Mouse (Mus musculus): ENCODE measurements at regions not wholly inside any gene's neighbourhood (a gene's known extent, or its start where the extent isn't known, plus 50 kb on each side); places are given as distances from the start of the nearest gene placed in this dataset.

GRCm38 (mm10) chr8:89380436-89380835 is 336.5 kb upstream of the Sall1 start:
- TF ChIP-seq CTCF (conservative IDR thresholded peaks at IDR 0.05): no peak
- DNase-seq (ENCODE audit: low spot score in 2 of 2): no peak
- Histone ChIP-seq H3K4me3 (no peak overlapping the region), H3K27ac (no peak overlapping the region)

DNA sequence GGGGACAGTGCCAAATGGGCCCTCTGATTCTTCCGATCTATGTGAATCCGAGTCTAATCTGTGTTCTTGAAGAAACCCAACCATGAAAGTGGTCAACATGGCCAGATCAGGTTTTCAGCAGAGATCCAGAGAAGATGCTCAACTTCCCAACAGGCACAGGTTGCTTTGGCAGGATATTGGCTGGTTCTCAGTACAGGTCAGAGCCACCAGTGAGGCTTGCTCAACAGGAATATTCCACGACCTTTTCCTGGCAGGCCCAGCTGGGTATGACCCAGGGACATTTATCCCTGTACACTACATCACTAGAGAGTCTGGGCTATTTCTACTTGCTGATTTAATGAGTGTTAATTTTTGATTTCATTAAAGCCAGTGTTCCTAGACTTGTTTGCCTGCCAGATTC is 328.8 kb upstream of the Sall1 start:
- DNase-seq (ENCODE audit: low spot score in 2 of 2): no peak
- H3K27ac ChIP-seq: no peak overlapping the region
- TF ChIP-seq CTCF (conservative IDR thresholded peaks at IDR 0.05): no peak
- no peak overlapping the region for H3K4me3 ChIP-seq

DNA sequence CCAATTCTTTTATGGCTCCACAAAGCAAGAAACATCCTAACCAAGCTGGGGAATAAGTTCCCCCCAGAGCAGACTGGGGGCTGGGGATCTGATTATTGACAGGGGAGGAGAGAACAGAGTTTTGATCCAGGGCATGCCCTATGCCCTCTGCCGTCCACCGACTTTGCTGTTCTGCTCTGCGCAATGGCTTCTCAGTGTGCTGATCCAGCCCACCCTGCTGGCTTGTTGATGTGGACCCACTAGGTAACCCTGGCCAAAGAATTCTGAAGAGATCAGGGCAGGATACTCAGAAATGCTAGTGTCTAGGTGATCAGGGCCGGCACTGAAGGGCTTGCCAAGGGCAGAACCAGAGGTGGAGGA is 327.8 kb upstream of the Sall1 start:
- Histone ChIP-seq H3K4me3 (no peak overlapping the region), H3K27ac (no peak overlapping the region)
- no peak for DNase-seq (ENCODE audit: low spot score in 2 of 2)
- TF ChIP-seq CTCF (conservative IDR thresholded peaks at IDR 0.05): no peak

- no peak for TF ChIP-seq CTCF (conservative IDR thresholded peaks at IDR 0.05)
- DNase-seq (ENCODE audit: low spot score in 2 of 2): no peak
These were observed 327.1 kb upstream of the Sall1 start for GRCm38 (mm10) chr8:89370816-89371772.

DNA sequence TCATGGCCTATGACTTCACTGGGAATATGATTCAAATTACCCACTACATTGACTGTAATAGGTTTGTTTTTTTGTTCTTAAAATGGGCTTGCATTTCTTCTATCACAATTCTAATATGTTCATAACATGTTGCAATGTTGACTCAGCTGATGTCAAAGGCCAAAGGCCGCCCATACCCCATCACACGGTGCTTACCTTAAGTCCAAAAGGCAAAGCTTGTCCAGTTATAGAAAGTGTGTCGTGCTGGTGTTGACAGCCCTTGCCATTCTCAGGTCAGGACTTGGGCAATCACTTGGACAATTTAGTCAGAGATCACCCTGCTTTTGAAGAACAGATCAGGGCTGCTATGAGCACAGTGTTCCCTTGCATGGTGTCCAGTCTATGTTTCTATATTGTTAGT is 321.5 kb upstream of the Sall1 start:
- no peak for TF ChIP-seq CTCF (conservative IDR thresholded peaks at IDR 0.05)
- no peak for DNase-seq (ENCODE audit: low spot score in 2 of 2)

More at GRCm38 (mm10) chr8:89370816-89371772, 327.1 kb upstream of the Sall1 start:
- Histone ChIP-seq H3K4me3 (no peak overlapping the region), H3K27ac (no peak overlapping the region)

GRCm38 (mm10) chr8:89358411-89358810 is 314.4 kb upstream of the Sall1 start:
- Histone ChIP-seq H3K4me3 (no peak overlapping the region), H3K27ac (no peak overlapping the region)
- no peak for TF ChIP-seq CTCF (conservative IDR thresholded peaks at IDR 0.05)
- no peak for DNase-seq (ENCODE audit: low spot score in 2 of 2)

More for the DNA sequence above, 321.5 kb upstream of the Sall1 start:
- H3K27ac ChIP-seq: no peak overlapping the region
- no peak overlapping the region for H3K4me3 ChIP-seq

- H3K27ac ChIP-seq: no peak overlapping the region
- DNase-seq (ENCODE audit: low spot score in 2 of 2): no peak
- TF ChIP-seq CTCF (conservative IDR thresholded peaks at IDR 0.05): no peak
- H3K4me3 ChIP-seq: no peak overlapping the region
These were observed 301.6 kb upstream of the Sall1 start for GRCm38 (mm10) chr8:89345547-89345946.

GRCm38 (mm10) chr8:89341686-89342085 is 297.7 kb upstream of the Sall1 start:
- Histone ChIP-seq H3K27ac (no peak overlapping the region), H3K4me3 (no peak overlapping the region)
- TF ChIP-seq CTCF (conservative IDR thresholded peaks at IDR 0.05): no peak
- DNase-seq (ENCODE audit: low spot score in 2 of 2): no peak

GRCm38 (mm10) chr8:89335416-89335815 is 291.5 kb upstream of the Sall1 start:
- Histone ChIP-seq H3K27ac (no peak overlapping the region), H3K4me3 (no peak overlapping the region)
- TF ChIP-seq CTCF (conservative IDR thresholded peaks at IDR 0.05): no peak
- DNase-seq (ENCODE audit: low spot score in 2 of 2): no peak

DNA sequence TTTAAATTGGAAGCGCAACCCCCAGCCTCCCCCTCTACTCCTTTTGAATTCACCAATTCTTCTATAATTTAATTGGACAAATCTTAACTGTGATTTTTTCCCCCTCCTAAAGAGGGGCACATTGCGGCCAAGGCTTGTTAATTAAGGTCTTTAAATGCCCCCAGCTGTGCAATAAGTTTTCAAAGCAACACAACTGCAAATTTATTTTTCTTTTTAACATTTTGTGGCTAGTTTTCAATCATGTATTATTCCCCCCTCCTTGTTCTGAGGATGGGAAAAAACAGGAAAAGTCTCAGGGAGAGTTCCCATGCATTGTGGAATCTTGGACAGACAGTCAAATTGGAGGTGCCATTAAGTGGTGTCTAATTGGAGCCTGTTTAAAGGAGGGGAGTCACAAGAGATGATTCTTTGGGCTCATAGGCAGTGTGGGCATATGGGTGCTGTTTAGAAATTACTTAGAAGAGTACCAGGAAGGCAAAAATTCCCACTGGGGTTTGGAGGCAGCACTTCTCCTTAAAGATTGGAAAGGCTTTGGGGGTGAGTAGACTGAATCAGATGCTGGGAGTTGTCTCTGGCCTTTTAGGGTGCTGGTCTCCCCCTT is 281.9 kb upstream of the Sall1 start:
- no peak for DNase-seq (ENCODE audit: low spot score in 2 of 2)
- Histone ChIP-seq H3K27ac (no peak overlapping the region), H3K4me3 (no peak overlapping the region)
- TF ChIP-seq CTCF (conservative IDR thresholded peaks at IDR 0.05): no peak

DNA sequence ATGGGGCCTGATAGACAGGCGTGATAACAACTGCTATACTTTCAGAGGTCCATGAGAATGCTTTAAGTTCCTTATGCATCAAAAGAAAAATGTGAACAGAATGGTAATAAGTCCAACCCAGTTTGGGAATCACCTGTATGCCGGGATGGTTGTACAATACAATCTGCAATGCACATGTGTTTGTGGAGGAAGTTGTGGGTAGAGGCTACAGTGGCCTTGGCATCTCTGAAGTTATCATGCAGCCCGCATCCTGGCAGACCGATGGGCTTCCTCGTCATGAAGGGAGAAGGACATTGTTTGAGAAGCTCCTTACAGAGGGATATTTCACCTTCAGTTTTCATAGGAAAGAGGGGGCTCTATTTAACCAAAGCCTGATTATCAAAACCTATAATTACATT is 281.3 kb upstream of the Sall1 start:
- no peak overlapping the region for H3K27ac ChIP-seq
- TF ChIP-seq CTCF (conservative IDR thresholded peaks at IDR 0.05): no peak
- H3K4me3 ChIP-seq: no peak overlapping the region
- no peak for DNase-seq (ENCODE audit: low spot score in 2 of 2)

- no peak for DNase-seq (ENCODE audit: low spot score in 2 of 2)
- TF ChIP-seq CTCF (conservative IDR thresholded peaks at IDR 0.05): no peak
- H3K4me3 ChIP-seq: no peak overlapping the region
- H3K27ac ChIP-seq: no peak overlapping the region
These were observed 280.7 kb upstream of the Sall1 start for GRCm38 (mm10) chr8:89324462-89325247.
